Comparison of ENCODE assay signal across 15 mouse cellular contexts in the genomic region with DNA sequence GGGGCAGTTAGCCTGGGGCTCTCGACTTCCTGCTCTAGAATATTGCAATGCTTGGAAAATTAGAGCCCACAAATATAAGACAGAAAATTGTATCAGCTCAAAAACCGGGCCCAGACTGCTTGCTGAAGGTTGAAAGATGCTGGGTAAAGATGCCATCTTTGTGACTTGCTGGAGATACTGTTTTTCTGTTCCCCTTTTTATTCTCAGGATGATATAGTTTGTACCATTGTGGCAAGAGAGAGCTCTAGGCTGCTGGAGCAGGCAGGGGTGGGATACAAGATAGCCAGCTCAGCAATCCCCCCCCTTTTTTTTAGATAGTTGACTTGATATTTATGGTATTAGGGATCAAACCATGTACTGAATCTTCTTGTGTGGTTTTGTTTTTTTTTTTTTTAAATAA.
"Had no signal": no experiment of that assay in that cellular context is flagged by ENCODE, and none has a peak within 500 bp of the region (broad histone marks: within the 10 kb centered on the region; RNA-seq: fewer than 3 reads in every experiment).

No protein-coding gene starts in this region.

- H3K27me3 ChIP-seq: neural tube, embryonic 12.5 days; neural tube, embryonic 13.5 days; neural tube, embryonic 15.5 days; stomach, embryonic 15.5 days had no signal

- H3K4me2 ChIP-seq: neural tube, embryonic 12.5 days; neural tube, embryonic 13.5 days; neural tube, embryonic 15.5 days; stomach, embryonic 15.5 days had no signal

- H3K9me3 ChIP-seq: neural tube, embryonic 12.5 days; neural tube, embryonic 13.5 days; neural tube, embryonic 15.5 days; stomach, embryonic 15.5 days had no signal

- DNase-seq: retina, postnatal 1 day; right cerebral cortex, adult 18-20 months; right cerebral cortex, postnatal 14 days; right cerebral cortex, postnatal 25 days; right cerebral cortex, postnatal 4 days; spleen, adult 18-20 months; thymus, adult 18-20 months; thymus, adult 2 months; thymus, postnatal 36 days; thymus, postnatal 4 days had no signal

- H3K27ac ChIP-seq: neural tube, embryonic 12.5 days; neural tube, embryonic 13.5 days; neural tube, embryonic 15.5 days; stomach, embryonic 15.5 days; stomach, postnatal 0 days had no signal

- H3K4me1 ChIP-seq: neural tube, embryonic 12.5 days; stomach, embryonic 15.5 days had no signal

- H3K9ac ChIP-seq: neural tube, embryonic 12.5 days; neural tube, embryonic 13.5 days; neural tube, embryonic 15.5 days; stomach, embryonic 15.5 days had no signal

- H3K4me3 ChIP-seq: neural tube, embryonic 12.5 days; neural tube, embryonic 13.5 days; neural tube, embryonic 15.5 days; stomach, embryonic 15.5 days had no signal
